Mouse (Mus musculus): ENCODE data around the gene Casp6. TPM values are rescaled to one million over a fixed set of nuclear protein-coding genes. Genes with fewer than 3 reads are reported as not detected.

Casp6 gene
- total RNA-seq, 2 experiments from 2014 or later: 6.5 to 7.2 TPM

GRCm38 (mm10) chr3:129917424-129917823 lies 16.2 kb downstream of the Casp6 start:
- DNase-seq (ENCODE audit: extremely low spot score in 1 of 2, low spot score in 1 of 2): no peak

- DNase-seq (ENCODE audit: extremely low spot score in 1 of 2, low spot score in 1 of 2): peak; percentile 52 to 79
Measured at GRCm38 (mm10) chr3:129918434-129918833, 17.2 kb downstream of the Casp6 start.

- DNase-seq (ENCODE audit: extremely low spot score in 1 of 2, low spot score in 1 of 2): no peak
Measured at GRCm38 (mm10) chr3:129923581-129923980, 22.4 kb downstream of the Casp6 start.

GRCm38 (mm10) chr3:129925861-129926260 lies 24.6 kb downstream of the Casp6 start:
- no peak for DNase-seq (ENCODE audit: extremely low spot score in 1 of 2, low spot score in 1 of 2)

- no peak for DNase-seq (ENCODE audit: extremely low spot score in 1 of 2, low spot score in 1 of 2)
Measured at GRCm38 (mm10) chr3:129930213-129930778, 29.1 kb downstream of the Casp6 start.

GRCm38 (mm10) chr3:129932443-129932842 lies 31.2 kb downstream of the Casp6 start:
- peak in 1 of 2 experiments; percentile 18 for DNase-seq (ENCODE audit: extremely low spot score in 1 of 2, low spot score in 1 of 2)

GRCm38 (mm10) chr3:129936561-129936960 lies 35.3 kb downstream of the Casp6 start:
- DNase-seq (ENCODE audit: extremely low spot score in 1 of 2, low spot score in 1 of 2): no peak

- no peak for DNase-seq (ENCODE audit: extremely low spot score in 1 of 2, low spot score in 1 of 2)
Measured at GRCm38 (mm10) chr3:129937848-129938247, 36.6 kb downstream of the Casp6 start.

GRCm38 (mm10) chr3:129939058-129939457 lies 37.8 kb downstream of the Casp6 start:
- DNase-seq (ENCODE audit: extremely low spot score in 1 of 2, low spot score in 1 of 2): no peak

GRCm38 (mm10) chr3:129940780-129941179 lies 39.6 kb downstream of the Casp6 start:
- no peak for DNase-seq (ENCODE audit: extremely low spot score in 1 of 2, low spot score in 1 of 2)

GRCm38 (mm10) chr3:129941291-129941690 lies 40.1 kb downstream of the Casp6 start:
- DNase-seq (ENCODE audit: extremely low spot score in 1 of 2, low spot score in 1 of 2): no peak

- no peak for DNase-seq (ENCODE audit: extremely low spot score in 1 of 2, low spot score in 1 of 2)
Measured at GRCm38 (mm10) chr3:129943813-129944212, 42.6 kb downstream of the Casp6 start.

- no peak for DNase-seq (ENCODE audit: extremely low spot score in 1 of 2, low spot score in 1 of 2)
Measured at GRCm38 (mm10) chr3:129946217-129946914, 45.1 kb downstream of the Casp6 start.

GRCm38 (mm10) chr3:129948359-129948758 lies 47.1 kb downstream of the Casp6 start:
- no peak for DNase-seq (ENCODE audit: extremely low spot score in 1 of 2, low spot score in 1 of 2)

GRCm38 (mm10) chr3:129949158-129949773 lies 48.0 kb downstream of the Casp6 start:
- DNase-seq (ENCODE audit: extremely low spot score in 1 of 2, low spot score in 1 of 2): no peak

GRCm38 (mm10) chr3:129953296-129953695 lies 52.1 kb downstream of the Casp6 start:
- no peak for DNase-seq (ENCODE audit: extremely low spot score in 1 of 2, low spot score in 1 of 2)

- DNase-seq (ENCODE audit: extremely low spot score in 1 of 2, low spot score in 1 of 2): no peak
Measured at GRCm38 (mm10) chr3:129962533-129962932, 61.3 kb downstream of the Casp6 start.

Other genes starting within 250 kb of the Casp6 start
- 1 to 10 TPM; 1.8 to 2.1 TPM for gene Egf, start 146.1 kb upstream of the Casp6 start, total RNA-seq (2021)
- not detected for gene Lrit3, start 97.4 kb upstream of the Casp6 start, total RNA-seq (2021)
- gene Rrh, start 78.8 kb upstream of the Casp6 start, total RNA-seq (2021): under 1 TPM; 0.30 to 0.77 TPM
- gene Gar1, start 70.0 kb upstream of the Casp6 start, total RNA-seq (2021): 10 to 100 TPM; 43.3 to 49.6 TPM
- not detected for gene Cfi, start 65.5 kb upstream of the Casp6 start, total RNA-seq (2021)
- gene Pla2g12a, start 22.8 kb upstream of the Casp6 start, total RNA-seq (2021): 10 to 100 TPM; 22.4 to 22.7 TPM
- gene Mcub, start 68.8 kb downstream of the Casp6 start, total RNA-seq (2021): 1 to 10 TPM; 3.3 to 3.8 TPM
- 10 to 100 TPM; 51.6 to 55.9 TPM for gene Sec24b, start 160.1 kb downstream of the Casp6 start, total RNA-seq (2021)
- gene Col25a1, start 230.1 kb downstream of the Casp6 start, total RNA-seq (2021): 10 to 100 TPM; 68.4 to 70.2 TPM

All from layer of hippocampus, postnatal 25 days (tissue).